In the genomic region with DNA sequence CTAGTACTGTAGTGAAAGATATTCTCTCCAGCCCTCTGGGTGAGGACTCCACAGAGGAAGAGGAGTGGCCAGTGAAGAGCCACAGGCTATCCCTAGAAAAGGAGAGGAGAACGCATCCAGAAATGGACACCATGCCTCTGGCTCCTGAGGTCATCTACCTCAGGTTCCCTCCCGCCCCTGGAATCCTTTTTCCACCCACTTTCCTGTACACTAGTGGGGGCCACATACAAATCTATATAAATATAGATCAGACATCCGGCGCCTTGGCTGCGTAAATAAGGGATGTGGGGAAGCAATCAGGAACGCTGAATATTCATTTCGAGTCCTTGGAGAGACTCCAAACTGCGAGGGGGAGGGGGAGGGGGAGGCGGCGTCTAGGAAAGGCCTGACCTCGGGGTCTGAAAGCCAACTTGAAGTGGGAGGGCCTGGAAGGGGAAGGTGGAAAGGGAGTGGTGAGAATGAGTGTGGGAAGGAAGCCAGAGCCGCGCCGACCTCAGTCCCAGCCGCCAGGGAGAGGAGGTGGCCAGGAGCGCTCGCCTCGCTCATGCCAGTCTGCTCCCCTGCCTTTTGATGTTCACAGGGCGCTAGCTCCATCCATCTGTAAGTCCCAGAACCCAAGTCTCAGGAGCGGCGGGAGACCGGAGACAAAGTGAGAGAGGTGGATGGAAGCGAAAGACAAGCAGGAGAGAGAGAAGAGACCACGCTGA, we compare ENCODE assay signal across 8 mouse cellular contexts. TPM values are rescaled to one million over a fixed set of nuclear protein-coding genes. Genes with fewer than 3 reads are reported as not detected.
A peak's percentile ranks its signal among the peaks of the same experiment; 100 is the strongest.
DNase-seq lines count a peak whose midpoint lies in the region; ATAC-seq and TF ChIP-seq lines count a peak whose summit lies in the region.

A gene (plus strand): TSS at position 441 of the 707 bp plus-strand sequence.

- peak within 1 kb of the TSS; percentile 55 for H3K9ac ChIP-seq in forebrain, embryonic 14.5 days (ENCODE audit: low read length)
- peak within 1 kb of the TSS; percentile 86 for H3K9ac ChIP-seq in heart, embryonic 16.5 days (ENCODE audit: low read length)
- no peak within 1 kb of the TSS; the same call in 1 of the 2 replicates for H3K9ac ChIP-seq in liver, postnatal 0 days (replicated peaks)

- DNase-seq in layer of hippocampus, adult 2 months (ENCODE audit: low spot score in 2 of 2), result no peak
- no peak for DNase-seq in layer of hippocampus, adult 9-10 months (ENCODE audit: low spot score)
- peak; percentile 57 for DNase-seq in forebrain, embryonic 14.5 days (ENCODE audit: low spot score)
- DNase-seq in kidney, postnatal 14 days, result peak; percentile 74
- peak; percentile 40 for DNase-seq in liver, postnatal 0 days
- DNase-seq in ovary, adult 18-20 months (ENCODE audit: low spot score), result peak; percentile 75
- peak; percentile 67 for DNase-seq in urinary bladder, postnatal 14 days (ENCODE audit: low spot score)

- peak; percentile 81 for ATAC-seq in forebrain, embryonic 14.5 days
- peak; percentile 84 for ATAC-seq in heart, embryonic 16.5 days (replicated peaks; ENCODE audit: extremely low read depth, insufficient read depth, low FRiP score)
- ATAC-seq in liver, postnatal 0 days, result peak; percentile 35; the same call in 1 of the 2 replicates

- H3K9me3 ChIP-seq in forebrain, embryonic 14.5 days (replicated peaks; ENCODE audit: control insufficient read depth, low read length), result no peaks in the 10 kb centered on the region
- no peaks in the 10 kb centered on the region for H3K9me3 ChIP-seq in heart, embryonic 16.5 days (replicated peaks; ENCODE audit: control insufficient read depth, low read length)
- H3K9me3 ChIP-seq in liver, postnatal 0 days (ENCODE audit: low read length), result no peaks in the 10 kb centered on the region

- no peaks in the 10 kb centered on the region for H3K36me3 ChIP-seq in forebrain, embryonic 14.5 days (ENCODE audit: control insufficient read depth, insufficient read depth, low read length)
- no peaks in the 10 kb centered on the region for H3K36me3 ChIP-seq in heart, embryonic 16.5 days (ENCODE audit: control insufficient read depth, insufficient read depth)
- H3K36me3 ChIP-seq in liver, postnatal 0 days (replicated peaks; ENCODE audit: insufficient read depth, low read length), result no peaks in the 10 kb centered on the region

- 5% methylated on average over 24 of the region's 24 CpGs for WGBS in forebrain, embryonic 14.5 days
- under 1% methylated on average over 24 of the region's 24 CpGs for WGBS in heart, embryonic 16.5 days
- 7% methylated on average over 24 of the region's 24 CpGs for WGBS in liver, postnatal 0 days (ENCODE audit: insufficient replicate concordance)

- peak within 1 kb of the TSS; percentile 56 for H3K4me3 ChIP-seq in layer of hippocampus, adult 2 months
- H3K4me3 ChIP-seq in forebrain, embryonic 14.5 days (ENCODE audit: low read depth, low read length), result peak within 1 kb of the TSS; percentile 30
- peak within 1 kb of the TSS; percentile 62 for H3K4me3 ChIP-seq in heart, embryonic 16.5 days (ENCODE audit: low read length)
- peak within 1 kb of the TSS; percentile 42 for H3K4me3 ChIP-seq in liver, postnatal 0 days (ENCODE audit: low read depth, low read length)

- no peak for TF ChIP-seq EP300 in liver, postnatal 0 days (IDR thresholded peaks at IDR 0.05; ENCODE audit: low read depth)

- H3K4me2 ChIP-seq in forebrain, embryonic 14.5 days (ENCODE audit: low read length), result peak within 1 kb of the TSS; percentile 62
- H3K4me2 ChIP-seq in heart, embryonic 16.5 days (ENCODE audit: low read depth, low read length), result peak within 1 kb of the TSS; percentile 82
- H3K4me2 ChIP-seq in liver, postnatal 0 days (ENCODE audit: low read depth, low read length), result peak within 1 kb of the TSS; percentile 53

- H3K27ac ChIP-seq in layer of hippocampus, adult 2 months, result peak within 1 kb of the TSS; percentile 68
- no peak within 1 kb of the TSS for H3K27ac ChIP-seq in forebrain, embryonic 14.5 days (ENCODE audit: low read depth, low read length)
- peak within 1 kb of the TSS; percentile 92 for H3K27ac ChIP-seq in heart, embryonic 16.5 days (ENCODE audit: low read length)
- H3K27ac ChIP-seq in liver, postnatal 0 days (ENCODE audit: low read depth), result no peak within 1 kb of the TSS

- H3K4me1 ChIP-seq in forebrain, embryonic 14.5 days (ENCODE audit: control insufficient read depth, insufficient read depth, low read length), result peaks cover 7% of the 10 kb centered on the region; the same call in 1 of the 2 replicates
- peaks cover 54% of the 10 kb centered on the region for H3K4me1 ChIP-seq in heart, embryonic 16.5 days (ENCODE audit: control insufficient read depth, insufficient read depth, low read length)
- no peaks in the 10 kb centered on the region for H3K4me1 ChIP-seq in liver, postnatal 0 days (ENCODE audit: insufficient read depth)

- peak; percentile 8 for TF ChIP-seq CTCF in layer of hippocampus, adult 2 months (conservative IDR thresholded peaks at IDR 0.05)
- no peak for TF ChIP-seq CTCF in liver, postnatal 0 days (IDR thresholded peaks at IDR 0.05; ENCODE audit: low read depth)

- H3K27me3 ChIP-seq in forebrain, embryonic 14.5 days (replicated peaks; ENCODE audit: control insufficient read depth, insufficient read depth, low read length), result no peaks in the 10 kb centered on the region
- no peaks in the 10 kb centered on the region for H3K27me3 ChIP-seq in heart, embryonic 16.5 days (ENCODE audit: control insufficient read depth, insufficient read depth, low read length)
- 0 out of 2 replicates have a peak, but pooled peaks cover 4% of the 10 kb centered on the region for H3K27me3 ChIP-seq in liver, postnatal 0 days (ENCODE audit: insufficient read depth, low read length)

RNA-seq across cellular contexts. Expression of the gene that starts here (rescaled TPM):
- 1 to 10 TPM; 3.6 to 3.9 TPM for total RNA-seq in layer of hippocampus, adult 2 months (2021)
- 12.3 and 15.6 TPM in 2 replicates for polyA plus RNA-seq in forebrain, embryonic 14.5 days (2014; fragmentation: Nextera tagmentation; extraction: Ambion mirVana)
- 105 and 126 TPM in 2 replicates for polyA plus RNA-seq in heart, embryonic 16.5 days (2015; fragmentation: Nextera tagmentation; extraction: Ambion mirVana)
- polyA plus RNA-seq in liver, postnatal 0 days (2015; fragmentation: Nextera tagmentation; extraction: Ambion mirVana), result 1.7 and 2.4 TPM in 2 replicates

Comparison
In these comparisons a context has a peak if more than half of its experiments do, and no peak if none do; other contexts are left out.
1. DNase-seq: peak in forebrain, embryonic 14.5 days (single experiment), kidney, postnatal 14 days (single experiment), liver, postnatal 0 days (single experiment), ovary, adult 18-20 months (single experiment) and urinary bladder, postnatal 14 days (single experiment); none in layer of hippocampus, adult 2 months (0 of 2) and layer of hippocampus, adult 9-10 months (single experiment).
2. H3K27ac ChIP-seq: peak in layer of hippocampus, adult 2 months (single experiment) and heart, embryonic 16.5 days (single experiment); none in forebrain, embryonic 14.5 days (single experiment) and liver, postnatal 0 days (single experiment).
3. Peak in every context shown above with its lines, with median percentiles within 50 percentile points of each other: H3K4me3 ChIP-seq, ATAC-seq and H3K4me2 ChIP-seq.